Mouse (Mus musculus): Measurements from ENCODE around the gene Trappc11.

- TF ChIP-seq E2F4 (IDR thresholded peaks at IDR 0.05; ENCODE audit: insufficient read depth) (no peak), POLR2A (IDR thresholded peaks at IDR 0.05; ENCODE audit: insufficient read length, low read depth) (no peak), TCF12 (IDR thresholded peaks at IDR 0.05; ENCODE audit: insufficient read depth, poor library complexity, severe bottlenecking) (no peak), USF1 (IDR thresholded peaks at IDR 0.05; ENCODE audit: low read depth) (no peak), CEBPB (IDR thresholded peaks at IDR 0.05; ENCODE audit: insufficient read depth, poor library complexity, severe bottlenecking) (no peak), MYOD1 (IDR thresholded peaks at IDR 0.05; ENCODE audit: control insufficient read depth in 1 of 3, insufficient read length in 2 of 3, low read depth in 2 of 3) (no peak), SRF (IDR thresholded peaks at IDR 0.05; ENCODE audit: control insufficient read depth, insufficient read length, low read depth) (no peak), MYOG (IDR thresholded peaks at IDR 0.05; ENCODE audit: control insufficient read depth in 1 of 3, insufficient read depth in 1 of 3, insufficient read length in 2 of 3, low read depth in 2 of 3) (no peak), POLR2AphosphoS2 (IDR thresholded peaks at IDR 0.05; ENCODE audit: insufficient read length, low read depth) (no peak), MAX (IDR thresholded peaks at IDR 0.05; ENCODE audit: low read depth) (no peak), REST (IDR thresholded peaks at IDR 0.05; ENCODE audit: insufficient read depth, insufficient read length) (no peak), TCF3 (IDR thresholded peaks at IDR 0.05; ENCODE audit: insufficient read length, low read depth) (no peak)
Measured at GRCm38 (mm10) chr8:47502546-47502945, 30.7 kb downstream of the Trappc11 start.
